Mouse (Mus musculus): Measurements from ENCODE around the gene Il1r2.

Gene Il1r2

GRCm38 (mm10) chr1:40061359-40061758 is 12.5 kb upstream of the Il1r2 start:
- no peak for DNase-seq (ENCODE audit: low spot score)

DNA sequence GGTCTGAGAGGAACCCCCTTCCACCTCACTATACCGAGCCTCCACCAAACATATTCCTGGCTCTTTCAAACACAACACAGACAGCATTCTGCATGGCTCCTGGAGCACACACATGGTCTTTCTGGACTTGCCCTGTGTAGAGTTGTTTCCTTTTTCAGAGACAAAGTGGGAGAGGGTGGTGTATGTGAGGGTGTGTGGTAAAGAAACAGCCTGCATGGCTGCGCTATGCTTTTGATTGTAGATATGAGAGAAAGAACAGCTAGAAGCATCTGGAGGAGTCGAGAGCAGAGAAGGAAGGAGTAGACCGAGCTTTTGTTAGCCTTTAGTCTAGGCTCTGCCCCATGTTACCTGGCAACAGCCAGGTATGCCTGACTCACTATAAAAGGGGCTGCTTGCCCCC is 10.5 kb upstream of the Il1r2 start:
- DNase-seq (ENCODE audit: low spot score) = no peak

- DNase-seq (ENCODE audit: low spot score) = no peak
Observed at GRCm38 (mm10) chr1:40064508-40064907, 9.4 kb upstream of the Il1r2 start.

DNA sequence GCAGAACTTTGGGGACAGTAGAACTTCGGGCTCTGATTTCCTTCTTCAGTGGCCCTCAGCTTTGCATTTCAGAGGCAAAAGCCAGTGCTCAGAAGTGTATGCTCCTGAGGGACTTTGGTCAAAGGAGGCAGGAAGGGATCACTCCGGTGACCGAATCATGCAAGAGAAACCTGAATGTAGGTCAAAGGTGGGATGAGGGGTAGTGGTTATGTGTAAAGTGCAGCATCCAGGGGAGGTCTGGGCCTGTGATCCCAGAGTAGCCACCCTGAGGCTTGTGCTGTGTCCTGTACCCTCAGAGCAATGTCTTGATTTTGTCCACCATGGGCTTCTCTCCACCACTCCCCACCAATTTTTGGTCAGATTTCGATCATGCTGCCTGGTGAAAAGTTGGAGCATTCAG is 1.3 kb upstream of the Il1r2 start:
- no peak for DNase-seq (ENCODE audit: low spot score)

DNA sequence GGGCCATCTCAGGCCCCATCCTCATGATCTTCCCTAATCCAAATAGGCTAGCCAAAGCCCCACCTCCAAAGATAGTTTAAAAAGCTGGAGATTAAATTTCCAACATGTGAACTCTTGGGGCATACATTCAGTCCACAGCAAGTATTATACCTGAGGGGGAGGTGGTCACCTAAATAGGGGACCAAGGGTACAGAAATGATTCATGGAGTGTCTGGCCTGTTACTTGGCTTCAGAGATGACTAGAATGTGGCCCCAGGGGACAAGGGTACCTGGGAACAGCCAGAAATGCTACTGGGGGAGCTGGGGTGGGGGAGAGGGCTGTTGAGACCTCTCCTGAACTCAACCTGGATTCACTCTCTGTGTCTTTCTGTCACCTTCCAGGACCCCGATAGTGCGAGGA is 3.4 kb downstream of the Il1r2 start:
- no peak for DNase-seq (ENCODE audit: low spot score)

GRCm38 (mm10) chr1:40081041-40081440 is 7.2 kb downstream of the Il1r2 start:
- no peak for DNase-seq (ENCODE audit: low spot score)

DNA sequence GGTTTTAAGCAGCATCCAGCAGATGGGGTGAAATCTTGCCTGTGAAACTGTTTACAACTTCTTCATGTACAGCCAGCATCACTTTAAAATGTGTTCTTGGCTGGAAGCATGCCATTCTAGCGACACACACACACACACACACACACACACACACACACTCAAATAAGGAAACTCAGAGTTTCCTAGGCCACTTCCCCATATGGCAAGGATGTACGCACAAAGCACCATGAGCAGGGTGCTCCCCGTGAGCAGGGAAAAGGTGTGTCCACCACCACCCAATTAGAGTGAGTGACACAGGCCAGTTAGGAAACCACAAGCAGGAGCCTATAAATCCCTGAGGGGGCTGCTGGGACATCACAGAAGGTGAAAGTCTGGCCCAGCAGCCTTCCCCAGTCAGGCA is 10.5 kb downstream of the Il1r2 start:
- no peak for DNase-seq (ENCODE audit: low spot score)

- peak; percentile 17 for DNase-seq (ENCODE audit: low spot score)
Observed at GRCm38 (mm10) chr1:40085403-40086182, 11.7 kb downstream of the Il1r2 start.

DNA sequence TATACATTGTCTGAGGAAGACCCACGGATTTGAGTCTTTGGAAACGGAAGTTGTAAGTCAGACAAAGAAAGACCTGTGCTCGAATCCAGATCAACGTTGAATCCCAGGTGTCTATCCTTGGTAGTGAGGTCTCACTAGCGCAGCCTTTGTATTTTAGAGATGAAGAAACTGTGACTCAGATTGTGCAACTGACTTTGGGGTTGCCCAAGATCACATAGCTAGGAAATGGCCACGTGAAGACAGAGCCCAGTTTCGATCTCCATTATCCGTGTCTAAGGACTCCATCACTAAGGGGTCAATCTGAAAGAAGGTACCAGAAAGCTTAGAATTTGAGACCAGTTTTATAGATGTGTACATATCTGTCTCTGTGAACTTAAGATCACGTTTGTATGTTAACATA is 17.3 kb downstream of the Il1r2 start:
- DNase-seq (ENCODE audit: low spot score) = no peak

- no peak for DNase-seq (ENCODE audit: low spot score)
Observed at GRCm38 (mm10) chr1:40092541-40092940, 18.7 kb downstream of the Il1r2 start.

DNA sequence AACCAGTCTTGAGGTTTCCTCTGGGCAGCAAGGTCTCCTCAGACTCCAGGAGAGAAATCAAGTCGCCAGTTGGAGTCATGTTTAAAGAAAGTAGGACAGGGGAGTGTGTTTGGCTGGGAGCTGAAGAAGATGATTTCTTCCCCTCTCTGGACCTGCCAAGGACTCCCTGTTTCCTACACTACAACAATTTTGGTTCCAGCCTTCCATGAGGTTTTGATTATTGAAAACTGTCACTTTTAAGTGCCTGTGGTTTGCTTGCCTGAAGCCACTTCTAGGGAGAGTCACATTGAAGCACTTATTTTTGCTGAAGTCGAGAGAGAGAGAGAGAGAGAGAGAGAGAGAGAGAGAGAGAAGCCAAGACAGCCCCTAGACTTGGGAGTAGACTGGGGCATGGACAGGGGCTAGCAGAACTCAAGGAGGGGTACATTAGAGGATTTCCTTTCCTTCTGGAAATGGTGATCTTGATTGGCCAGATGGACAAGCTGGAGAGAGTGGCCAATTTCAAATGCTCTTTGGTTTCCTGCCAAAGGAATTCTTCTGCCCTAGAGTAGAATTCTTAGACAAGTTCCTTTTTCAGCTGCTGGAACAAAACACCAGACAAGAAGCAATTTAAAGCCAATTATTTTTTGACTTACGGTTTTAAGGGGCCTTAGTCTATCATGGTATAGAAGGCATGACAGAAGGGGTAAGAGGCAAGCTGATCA is 20.9 kb downstream of the Il1r2 start:
- DNase-seq (ENCODE audit: low spot score) = no peak

DNA sequence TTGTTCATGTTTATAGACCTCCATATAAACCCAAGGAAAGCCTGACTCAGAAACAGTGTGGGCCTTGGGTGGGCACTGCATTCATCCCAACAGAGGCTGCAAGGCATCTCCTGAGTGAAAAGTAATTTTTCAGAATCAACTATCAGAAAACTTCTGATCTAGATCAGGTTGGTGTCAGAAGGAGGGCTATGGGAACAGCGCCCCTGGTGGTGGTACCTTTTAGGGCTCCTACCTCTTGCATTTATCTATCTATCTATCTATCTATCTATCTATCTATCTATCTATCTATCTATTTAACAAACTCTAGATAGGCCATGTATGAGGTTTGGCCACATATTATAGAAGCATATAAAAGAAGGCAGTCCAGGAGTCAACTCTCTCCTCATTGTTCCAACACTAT is 21.7 kb downstream of the Il1r2 start:
- DNase-seq (ENCODE audit: low spot score) = no peak

GRCm38 (mm10) chr1:40106306-40106705 is 32.4 kb downstream of the Il1r2 start:
- no peak for DNase-seq (ENCODE audit: low spot score)

DNA sequence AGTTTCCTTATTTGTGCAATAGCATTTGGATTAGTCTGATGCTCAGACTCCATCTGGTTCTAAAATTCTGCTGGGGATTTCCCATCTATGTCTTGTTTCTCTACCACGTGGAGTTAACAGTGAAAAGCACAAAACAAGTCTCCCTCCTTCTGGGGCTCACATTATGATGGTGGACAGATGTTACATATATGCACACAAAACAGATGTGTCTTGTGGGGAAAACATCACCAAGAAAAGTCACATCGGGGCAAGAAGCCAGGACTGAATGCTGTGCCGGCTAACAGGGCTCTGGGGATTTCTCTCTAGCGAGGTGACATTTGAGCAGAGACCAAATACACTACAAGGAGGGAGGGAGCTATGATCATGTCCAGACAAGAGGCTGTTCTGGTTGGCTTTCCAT is 32.8 kb downstream of the Il1r2 start:
- DNase-seq (ENCODE audit: low spot score) = no peak

DNA sequence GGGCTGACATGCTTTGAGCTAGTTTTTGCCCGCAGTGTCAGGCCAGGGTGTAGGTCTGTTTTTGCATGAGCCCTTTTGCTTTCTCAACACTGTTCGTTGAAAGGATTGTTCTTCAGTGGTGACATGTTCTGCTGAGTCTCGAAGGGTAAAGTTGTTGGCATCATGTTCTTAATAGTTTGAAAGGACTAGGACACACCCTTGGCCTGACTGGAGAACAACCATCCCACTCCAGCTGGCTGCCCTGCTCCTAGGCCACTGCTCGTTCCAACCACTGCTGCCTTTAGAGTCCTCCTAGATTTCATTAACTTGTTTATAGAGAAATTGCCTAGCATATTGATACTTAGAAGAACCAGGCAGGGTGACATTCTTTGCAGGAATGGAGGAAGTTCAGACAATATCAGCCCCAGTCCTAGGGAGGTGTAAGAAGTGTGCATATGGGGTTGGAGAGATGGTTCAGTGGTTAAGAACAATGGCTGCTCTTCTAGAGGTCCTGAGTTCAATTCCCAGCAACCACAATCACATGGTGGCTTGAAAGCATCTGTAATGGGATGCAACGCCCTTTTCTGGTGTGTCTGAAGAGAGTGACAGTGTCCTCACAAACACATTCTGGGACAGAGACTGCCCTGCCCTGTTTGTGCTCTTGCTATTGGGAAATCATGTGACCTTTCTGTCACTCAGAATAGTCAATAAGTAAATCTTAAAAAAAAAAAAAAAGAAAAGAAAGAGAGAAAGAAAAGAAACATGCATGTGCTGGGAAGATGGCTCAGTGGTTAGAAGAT is 34.3 kb downstream of the Il1r2 start:
- no peak for DNase-seq (ENCODE audit: low spot score)

DNA sequence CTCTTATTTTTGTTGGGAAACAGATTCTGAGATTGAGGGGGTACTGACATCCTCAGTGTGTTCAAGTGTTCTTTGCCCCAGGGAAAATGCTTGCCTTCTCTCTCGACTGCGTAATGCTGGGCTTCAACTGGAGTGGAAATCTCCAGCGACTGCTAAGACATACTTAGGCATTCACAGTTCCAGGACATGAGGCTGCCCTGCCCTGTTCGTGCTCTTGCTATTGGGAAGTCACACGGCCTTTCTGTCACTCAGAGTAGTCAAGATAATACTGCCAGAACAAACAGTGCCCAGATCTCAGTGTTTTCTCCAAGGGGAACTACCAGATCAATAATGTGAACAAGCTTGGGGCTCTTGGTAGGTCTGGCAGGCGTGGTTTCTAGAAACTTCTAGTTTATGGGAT is 35.9 kb downstream of the Il1r2 start:
- DNase-seq (ENCODE audit: low spot score) = no peak

- no peak for DNase-seq (ENCODE audit: low spot score)
Observed at GRCm38 (mm10) chr1:40115271-40115670, 41.4 kb downstream of the Il1r2 start.

- DNase-seq (ENCODE audit: low spot score) = peak; percentile 66
Observed at GRCm38 (mm10) chr1:40116422-40116821, 42.5 kb downstream of the Il1r2 start.

- DNase-seq (ENCODE audit: low spot score) = no peak
Observed at GRCm38 (mm10) chr1:40117565-40117964, 43.7 kb downstream of the Il1r2 start.

GRCm38 (mm10) chr1:40124237-40124636 is 50.4 kb downstream of the Il1r2 start:
- no peak for DNase-seq (ENCODE audit: low spot score)

GRCm38 (mm10) chr1:40128481-40128880 is 54.6 kb downstream of the Il1r2 start:
- no peak for DNase-seq (ENCODE audit: low spot score)

- DNase-seq (ENCODE audit: low spot score) = no peak
Observed at GRCm38 (mm10) chr1:40129321-40129720, 55.4 kb downstream of the Il1r2 start.

DNA sequence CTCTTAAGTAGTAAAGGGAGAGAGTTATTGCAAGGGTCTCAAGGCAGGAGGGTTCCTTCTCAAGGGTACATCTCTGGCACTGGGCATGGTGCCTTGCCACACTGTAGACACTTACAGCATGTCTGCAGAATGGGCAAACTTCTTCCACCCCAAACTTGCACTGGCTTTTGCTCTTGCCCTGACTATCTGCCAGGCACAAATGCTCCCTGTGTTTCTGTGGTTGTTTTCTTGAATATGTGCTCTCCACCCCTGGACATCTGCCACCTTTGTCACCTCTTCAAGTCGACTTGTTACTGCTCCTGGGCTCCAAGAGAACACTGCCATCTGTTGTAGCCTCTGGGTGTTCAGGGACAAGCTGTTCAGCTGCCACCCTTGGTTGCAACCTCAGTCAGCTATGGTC is 57.8 kb downstream of the Il1r2 start:
- DNase-seq (ENCODE audit: low spot score) = no peak

Data from spleen, adult 12 weeks (tissue).